ENCODE assay signal across 31 mouse cellular contexts in genomic region chr3:85878911-85879310, GRCm38 (mm10). TPM values are rescaled to one million over a fixed set of nuclear protein-coding genes. Genes with fewer than 3 reads are reported as not detected.
DNase-seq lines count a peak whose midpoint lies in the region; ATAC-seq lines count a peak whose summit lies in the region.
"Had no signal": no experiment of that assay in that cellular context is flagged by ENCODE, and none has a peak within 500 bp of the region (broad histone marks: within the 10 kb centered on the region; RNA-seq: fewer than 3 reads in every experiment).

No protein-coding gene starts in this region.

- peak; percentile 22 for DNase-seq in kidney, adult 9 months
- DNase-seq in kidney, postnatal 4 days = no peak
- DNase-seq in lung, postnatal 14 days = peak; percentile 20
- no peak for DNase-seq in lung, adult 18-20 months
- peak; percentile 28 for DNase-seq in lung, postnatal 25 days (ENCODE audit: low spot score)
- no peak for DNase-seq in left cerebral cortex, adult 18-20 months (ENCODE audit: low spot score in 2 of 2)
- DNase-seq: adrenal gland, postnatal 14 days; cerebellum, adult 11 months; cerebellum, adult 9-10 months; cerebellum, postnatal 36 days; gastrocnemius, postnatal 36 days; layer of hippocampus, postnatal 36 days; liver, embryonic 13.5 days; thymus, adult 2 months; thymus, postnatal 36 days had no signal

- H3K27me3 ChIP-seq in heart, embryonic 13.5 days (replicated peaks) = no peaks in the 10 kb centered on the region
- no peaks in the 10 kb centered on the region for H3K27me3 ChIP-seq in heart, embryonic 12.5 days (replicated peaks)
- H3K27me3 ChIP-seq: embryonic facial prominence, embryonic 12.5 days; hindbrain, embryonic 12.5 days; kidney, embryonic 15.5 days; limb, embryonic 15.5 days; liver, embryonic 13.5 days; lung, embryonic 15.5 days; midbrain, embryonic 13.5 days had no signal

- H3K9ac ChIP-seq in heart, embryonic 13.5 days = no peak overlapping the region
- no peak overlapping the region for H3K9ac ChIP-seq in heart, embryonic 12.5 days
- H3K9ac ChIP-seq: embryonic facial prominence, embryonic 12.5 days; hindbrain, embryonic 12.5 days; kidney, embryonic 15.5 days; limb, embryonic 15.5 days; liver, embryonic 13.5 days; lung, embryonic 15.5 days; midbrain, embryonic 13.5 days had no signal

- H3K4me1 ChIP-seq in heart, embryonic 13.5 days = peaks cover 40% of the 10 kb centered on the region
- peaks cover 20% of the 10 kb centered on the region for H3K4me1 ChIP-seq in heart, embryonic 12.5 days (replicated peaks)
- H3K4me1 ChIP-seq: embryonic facial prominence, embryonic 12.5 days; hindbrain, embryonic 12.5 days; kidney, embryonic 15.5 days; limb, embryonic 10.5 days; limb, embryonic 15.5 days; megakaryocyte, embryonic 14.5 days; midbrain, embryonic 13.5 days had no signal

- 0 out of 2 replicates have a peak overlapping the region, but pooled peaks have one; percentile 24 for H3K27ac ChIP-seq in heart, embryonic 13.5 days (replicated peaks)
- no peak overlapping the region for H3K27ac ChIP-seq in heart, embryonic 12.5 days (ENCODE audit: poor library complexity, severe bottlenecking)
- H3K27ac ChIP-seq: embryonic facial prominence, embryonic 12.5 days; hindbrain, embryonic 12.5 days; hindbrain, postnatal 0 days; kidney, embryonic 15.5 days; limb, embryonic 10.5 days; limb, embryonic 15.5 days; liver, embryonic 13.5 days; lung, embryonic 15.5 days; midbrain, embryonic 13.5 days had no signal

- no peak for ATAC-seq in heart, embryonic 13.5 days (ENCODE audit: extremely low read depth, insufficient number of reproducible peaks, low FRiP score, low TSS enrichment)
- no peak for ATAC-seq in heart, embryonic 12.5 days (ENCODE audit: insufficient number of reproducible peaks, low FRiP score)
- ATAC-seq: CD4-positive, CD25-positive, alpha-beta regulatory T cell, adult 4 months; forebrain, embryonic 14.5 days; hindbrain, postnatal 0 days; intestine, embryonic 16.5 days; midbrain, embryonic 13.5 days had no signal

- no peaks in the 10 kb centered on the region for H3K36me3 ChIP-seq in heart, embryonic 13.5 days
- no peaks in the 10 kb centered on the region for H3K36me3 ChIP-seq in heart, embryonic 12.5 days
- H3K36me3 ChIP-seq: embryonic facial prominence, embryonic 12.5 days; hindbrain, embryonic 12.5 days; kidney, embryonic 15.5 days; limb, embryonic 10.5 days; limb, embryonic 15.5 days; liver, embryonic 13.5 days; lung, embryonic 15.5 days; midbrain, embryonic 13.5 days had no signal

- H3K4me2 ChIP-seq in heart, embryonic 13.5 days = no peak overlapping the region
- no peak overlapping the region for H3K4me2 ChIP-seq in heart, embryonic 12.5 days
- H3K4me2 ChIP-seq: embryonic facial prominence, embryonic 12.5 days; hindbrain, embryonic 12.5 days; kidney, embryonic 15.5 days; limb, embryonic 15.5 days; liver, embryonic 13.5 days; lung, embryonic 15.5 days; midbrain, embryonic 13.5 days had no signal

- H3K4me3 ChIP-seq in heart, embryonic 13.5 days = no peak overlapping the region
- H3K4me3 ChIP-seq in heart, embryonic 12.5 days = no peak overlapping the region
- H3K4me3 ChIP-seq: embryonic facial prominence, embryonic 12.5 days; hindbrain, embryonic 12.5 days; kidney, embryonic 15.5 days; limb, embryonic 10.5 days; limb, embryonic 15.5 days; liver, embryonic 13.5 days; lung, embryonic 15.5 days; megakaryocyte, embryonic 14.5 days; midbrain, embryonic 13.5 days had no signal

- WGBS in heart, embryonic 13.5 days = 38% methylated on average over 5 of the region's 5 CpGs
- WGBS in heart, embryonic 12.5 days = 51% methylated on average over 5 of the region's 5 CpGs

- H3K9me3 ChIP-seq in heart, embryonic 13.5 days = no peaks in the 10 kb centered on the region
- H3K9me3 ChIP-seq in heart, embryonic 12.5 days (replicated peaks) = no peaks in the 10 kb centered on the region
- H3K9me3 ChIP-seq: embryonic facial prominence, embryonic 12.5 days; hindbrain, embryonic 12.5 days; kidney, embryonic 15.5 days; limb, embryonic 10.5 days; limb, embryonic 15.5 days; liver, embryonic 13.5 days; lung, embryonic 15.5 days; midbrain, embryonic 13.5 days had no signal

RNA-seq across cellular contexts. Expression of gene Glt28d2, which starts 8.4 kb away (rescaled TPM):
- 0.80 and 1.4 TPM in 2 replicates for polyA plus RNA-seq in heart, embryonic 13.5 days (2015; fragmentation: Nextera tagmentation; extraction: Ambion mirVana)
- polyA plus RNA-seq in heart, embryonic 12.5 days (2016; fragmentation: Nextera tagmentation; extraction: Ambion mirVana) = 0.85 and 1.2 TPM in 2 replicates
- under 1 TPM; 0.37 to 0.52 TPM for total RNA-seq in left cerebral cortex, adult 18-20 months (2021)
- total RNA-seq: monocyte, adult 5-6 weeks had no signal
- polyA plus RNA-seq: midbrain, embryonic 13.5 days had no signal

RNA-seq across cellular contexts. Expression of gene Gm37240, which starts 8.4 kb away (rescaled TPM):
- 7.2 and 7.5 TPM in 2 replicates for polyA plus RNA-seq in heart, embryonic 13.5 days (2015; fragmentation: Nextera tagmentation; extraction: Ambion mirVana)
- 4.6 and 6.1 TPM in 2 replicates for polyA plus RNA-seq in heart, embryonic 12.5 days (2016; fragmentation: Nextera tagmentation; extraction: Ambion mirVana)
- total RNA-seq in left cerebral cortex, adult 18-20 months (2021) = 1 to 10 TPM in 1 of 2 experiments, not detected in 1; 2.3 TPM
- total RNA-seq: hindbrain, postnatal 0 days; layer of hippocampus, postnatal 36 days; monocyte, adult 5-6 weeks had no signal
- polyA plus RNA-seq: neural tube, embryonic 14.5 days had no signal

Comparison
In these comparisons a context has a peak if more than half of its experiments do, and no peak if none do; other contexts are left out.
1. DNase-seq: peak in kidney, adult 9 months (single experiment), lung, postnatal 14 days (single experiment) and lung, postnatal 25 days (single experiment); none in kidney, postnatal 4 days (0 of 2), lung, adult 18-20 months (0 of 2) and left cerebral cortex, adult 18-20 months (0 of 2).